Mouse (Mus musculus) adrenal gland, adult (tissue): Measurements from ENCODE around the gene Mrpl45.
A peak's percentile ranks its signal among the peaks of the same experiment; 100 is the strongest.

Experiments used
- DNase-seq, 2 experiments: peaks; one replicate each; pipeline ENCODE4 v3.0.0; 2022 to 2023; ENCODE audit warnings: low spot score in 1 of 2; ENCODE audit not compliant: inconsistent age in 2 of 2

Mrpl45 gene

DNA sequence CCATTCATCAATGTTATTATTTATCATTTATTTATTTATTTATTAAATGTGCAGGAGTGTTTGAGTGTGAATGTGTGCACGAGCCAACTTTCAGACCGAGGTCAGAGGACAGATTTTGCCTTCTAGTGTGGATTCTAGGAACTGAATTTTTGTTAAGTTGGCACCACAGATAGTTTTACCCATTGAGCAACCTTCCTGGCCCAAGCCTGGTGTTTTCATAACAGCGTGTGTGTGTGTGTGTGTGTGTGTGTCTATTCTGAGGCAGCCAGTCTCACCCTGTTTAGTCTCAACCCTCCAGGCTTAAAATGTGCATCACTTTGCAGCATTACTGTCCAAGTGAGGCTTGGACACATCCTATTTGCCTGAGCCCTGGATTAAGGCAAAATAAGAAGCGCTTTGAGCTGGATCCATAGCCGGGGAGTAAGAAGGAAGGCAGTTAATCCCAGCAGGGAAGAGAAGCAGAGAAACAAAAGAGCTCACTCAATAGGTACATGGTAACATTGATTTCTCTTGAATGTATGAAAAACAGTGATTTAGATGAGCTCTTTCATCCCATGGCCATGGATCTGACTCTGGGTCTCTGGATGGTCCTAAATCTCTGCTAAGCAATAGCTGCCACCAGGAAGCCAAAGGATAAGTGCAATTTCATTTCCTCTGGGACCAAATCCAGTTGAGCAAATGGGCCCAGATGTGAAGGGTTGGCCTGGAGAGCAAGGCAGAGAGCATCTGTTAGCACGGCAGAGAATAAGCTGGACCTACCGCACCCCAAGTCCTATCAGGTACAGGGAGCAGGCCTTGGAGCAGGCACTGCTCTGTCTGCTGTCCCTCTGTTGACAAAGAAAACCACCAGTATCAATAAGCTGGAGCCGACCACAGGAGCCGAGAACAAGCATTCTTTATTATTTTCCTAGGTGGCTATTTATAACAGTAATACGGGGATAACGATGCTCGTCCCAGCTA, 16.0 kb downstream of the Mrpl45 start:
- peak in 1 of 2 experiments; percentile 51 for DNase-seq

DNA sequence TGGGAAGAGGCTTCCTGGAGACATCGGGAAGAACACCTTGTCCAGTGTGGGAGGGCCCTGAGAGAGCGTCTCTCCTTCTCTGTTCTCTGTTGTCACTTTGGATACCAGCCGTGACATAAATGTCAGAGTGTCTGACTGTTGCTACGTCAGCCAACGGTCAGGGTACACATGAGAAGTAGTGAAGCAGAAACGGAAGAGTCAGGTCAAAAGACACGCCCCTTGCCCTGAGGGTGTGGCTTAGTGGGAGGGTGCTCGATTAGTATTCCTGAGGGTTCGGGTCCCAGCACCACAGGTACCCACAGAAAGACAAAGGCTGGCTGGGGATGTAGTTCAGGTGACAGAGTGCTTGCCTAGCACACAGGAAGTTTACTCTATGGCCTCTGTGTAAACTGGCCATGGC, 17.5 kb downstream of the Mrpl45 start:
- no peak for DNase-seq

DNA sequence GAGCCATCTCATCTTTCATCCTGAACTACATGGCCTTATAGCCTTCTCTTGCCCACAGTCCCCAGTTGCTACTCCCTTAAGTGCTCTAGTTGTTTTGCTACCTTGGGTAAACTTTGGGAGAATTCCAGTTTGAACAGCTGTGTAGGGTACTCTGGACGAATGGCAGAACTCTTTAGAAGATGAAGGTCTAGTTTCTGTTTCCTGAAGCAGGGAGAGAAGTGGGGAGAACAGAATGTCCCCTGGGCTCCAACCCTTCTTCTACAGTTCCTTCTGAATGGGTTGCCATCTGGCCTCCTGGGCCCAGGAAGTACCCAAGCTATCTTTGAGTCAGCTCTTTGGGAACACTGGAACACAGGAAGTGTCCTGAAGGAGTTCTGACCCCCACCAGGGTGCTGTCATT, 18.4 kb downstream of the Mrpl45 start:
- DNase-seq, result no peak

DNA sequence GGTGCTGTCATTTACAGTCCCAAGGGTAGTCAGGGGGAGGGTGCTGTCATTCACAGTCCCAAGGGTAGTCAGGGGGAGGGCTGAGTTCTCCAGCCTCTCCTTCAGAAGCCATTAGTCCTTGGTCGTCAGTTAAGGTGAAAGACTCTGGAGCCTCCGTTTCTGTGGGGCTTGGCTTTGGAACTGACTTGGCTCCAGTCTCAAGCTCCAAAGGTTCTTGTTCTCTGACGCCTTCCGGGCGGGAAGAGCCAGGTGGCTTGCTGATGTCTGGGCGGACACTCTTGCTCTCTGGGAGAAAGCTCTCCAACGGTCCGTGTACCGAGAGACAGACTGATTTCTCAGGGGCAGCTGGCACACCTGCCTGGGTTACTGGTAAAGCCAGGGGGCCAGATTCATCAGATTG, 18.9 kb downstream of the Mrpl45 start:
- no peak for DNase-seq

DNA sequence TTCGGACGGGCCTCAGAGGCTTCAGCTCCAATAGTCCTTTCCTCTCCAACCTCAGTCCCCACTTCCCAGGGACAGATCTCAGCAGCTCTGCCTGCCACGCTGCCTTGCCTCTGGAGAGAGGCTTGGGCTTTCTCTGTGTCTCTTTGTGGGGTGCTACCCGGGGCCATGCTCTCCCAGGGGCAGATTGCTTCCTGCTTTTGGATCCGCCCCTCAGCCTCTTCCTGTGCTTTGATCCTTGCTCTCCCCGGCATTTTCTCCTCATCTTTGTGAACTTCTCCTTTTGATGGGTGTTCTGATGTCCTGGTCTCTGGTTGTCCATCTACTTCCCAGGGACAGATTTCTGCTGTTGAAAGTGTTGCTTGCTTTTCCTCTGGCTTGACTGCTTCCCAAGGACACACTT, 20.7 kb downstream of the Mrpl45 start:
- DNase-seq, result no peak

DNA sequence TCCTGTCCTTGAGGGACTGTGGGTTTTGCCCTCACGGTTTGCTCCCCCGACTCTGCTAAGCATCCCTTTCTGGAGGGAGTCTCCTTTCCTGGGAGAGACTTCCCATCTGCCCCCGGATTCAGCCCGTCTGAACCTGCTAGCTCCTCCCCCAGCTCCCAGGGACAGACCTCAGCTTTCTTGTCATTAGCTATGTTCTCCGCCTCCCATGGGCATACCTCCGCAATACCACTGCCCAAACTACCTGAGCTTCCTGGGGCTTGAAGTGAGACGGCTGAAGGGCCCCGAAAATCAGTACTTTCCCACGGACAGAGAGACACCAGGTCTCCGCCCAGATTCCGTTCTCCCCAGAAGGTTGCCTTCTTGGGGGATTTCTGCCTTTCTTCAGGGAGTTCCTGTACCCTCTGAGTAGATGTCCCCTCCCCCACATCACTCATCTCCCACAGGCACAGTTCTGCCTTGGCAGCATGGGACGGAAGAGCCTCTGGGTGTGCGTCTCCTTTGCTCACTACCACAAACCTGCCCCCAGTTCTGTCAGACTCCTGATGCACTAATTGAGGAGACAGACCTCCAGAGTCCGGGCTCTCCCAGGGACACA, 21.3 kb downstream of the Mrpl45 start:
- no peak for DNase-seq

DNA sequence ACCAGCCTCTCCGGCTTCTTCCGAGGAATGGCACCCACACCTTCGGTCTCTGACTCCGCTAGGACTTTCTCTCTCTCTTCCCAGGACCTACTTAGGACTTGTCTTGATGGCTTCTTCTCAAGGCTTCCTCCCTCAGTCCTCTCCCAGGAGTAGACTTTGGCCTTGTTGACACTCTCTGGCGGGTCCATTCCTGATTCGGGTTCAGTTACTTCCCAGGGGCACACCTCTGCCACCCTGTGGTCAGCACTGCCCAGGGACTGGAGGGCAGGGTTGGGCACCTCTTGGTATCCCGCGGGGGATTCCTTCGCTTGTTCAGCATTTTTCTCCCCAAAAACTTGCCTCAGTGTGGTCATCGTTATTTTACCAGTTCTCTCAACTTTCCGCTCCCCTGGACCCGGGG, 21.8 kb downstream of the Mrpl45 start:
- DNase-seq, result no peak

DNA sequence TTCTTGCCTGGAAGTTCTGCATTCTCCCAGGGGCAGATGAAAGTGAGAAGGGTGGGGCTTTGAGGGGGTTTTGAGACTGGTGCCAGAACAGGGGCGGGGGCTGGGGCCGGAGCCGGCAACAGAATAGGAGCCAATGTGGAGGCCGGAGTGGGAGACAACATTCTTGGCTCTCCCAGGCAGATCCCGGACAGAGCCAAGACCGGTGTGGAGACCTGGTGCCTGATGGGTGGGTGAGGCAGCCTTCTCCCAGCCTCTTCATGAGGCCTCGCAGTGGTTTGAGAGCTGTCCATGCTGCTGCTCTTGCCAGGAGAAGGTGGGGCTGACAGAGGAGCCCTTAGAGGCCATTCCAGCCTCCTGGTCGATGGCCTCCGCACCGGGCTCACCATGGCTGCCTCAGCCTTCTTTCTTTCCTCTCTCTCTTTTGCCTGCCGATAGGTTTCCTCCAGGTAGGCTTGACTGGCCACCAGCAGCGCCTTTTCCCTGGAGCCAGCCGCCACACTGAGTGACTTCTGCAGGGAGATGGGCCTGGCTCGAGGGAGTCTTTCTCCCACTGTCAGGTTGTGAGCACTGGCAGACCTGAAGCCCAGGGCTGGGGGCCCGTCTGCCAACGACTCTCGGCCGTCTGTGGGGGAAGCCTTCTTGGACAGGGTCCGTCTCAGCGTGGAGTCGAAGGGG, 22.9 kb downstream of the Mrpl45 start:
- no peak for DNase-seq

DNA sequence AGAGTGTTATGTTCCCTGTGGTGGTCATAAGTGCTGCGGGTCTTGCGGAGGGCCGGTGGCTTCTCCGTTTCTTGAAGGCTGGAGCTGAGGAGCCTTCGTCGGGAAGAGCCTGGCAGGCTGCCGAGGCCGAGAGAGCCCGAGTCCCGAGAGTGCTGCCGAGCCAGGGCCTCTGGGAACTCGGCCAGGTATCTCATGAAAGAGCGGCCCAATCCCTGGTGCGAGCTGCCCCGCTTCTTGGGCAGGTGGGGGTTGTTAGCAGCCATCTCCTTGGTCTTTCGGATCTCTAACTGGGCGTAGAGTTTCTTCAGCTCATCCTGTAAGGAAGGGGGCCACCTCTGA, 23.4 kb downstream of the Mrpl45 start:
- peak; percentile 76 to 88 for DNase-seq

DNA sequence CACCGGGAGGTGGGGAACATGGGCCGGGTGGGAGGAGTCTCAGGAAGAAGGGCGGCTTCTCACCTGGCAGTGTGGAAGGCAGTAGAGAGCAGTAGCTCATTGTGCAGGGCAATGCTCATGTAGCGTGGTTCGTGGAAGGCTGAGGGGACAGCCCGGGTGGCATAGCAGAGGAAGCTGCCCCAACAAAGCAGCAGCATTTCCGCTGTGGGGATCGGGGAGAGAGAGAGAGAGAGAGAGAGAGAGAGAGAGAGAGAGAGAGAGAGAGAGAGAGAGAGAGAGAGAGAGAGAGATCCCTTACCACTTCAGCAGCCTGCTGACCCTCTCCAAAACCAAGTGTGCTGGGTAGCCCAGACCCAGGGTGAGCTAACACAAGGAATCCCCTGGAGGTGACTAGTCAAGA, 27.7 kb downstream of the Mrpl45 start:
- no peak for DNase-seq

DNA sequence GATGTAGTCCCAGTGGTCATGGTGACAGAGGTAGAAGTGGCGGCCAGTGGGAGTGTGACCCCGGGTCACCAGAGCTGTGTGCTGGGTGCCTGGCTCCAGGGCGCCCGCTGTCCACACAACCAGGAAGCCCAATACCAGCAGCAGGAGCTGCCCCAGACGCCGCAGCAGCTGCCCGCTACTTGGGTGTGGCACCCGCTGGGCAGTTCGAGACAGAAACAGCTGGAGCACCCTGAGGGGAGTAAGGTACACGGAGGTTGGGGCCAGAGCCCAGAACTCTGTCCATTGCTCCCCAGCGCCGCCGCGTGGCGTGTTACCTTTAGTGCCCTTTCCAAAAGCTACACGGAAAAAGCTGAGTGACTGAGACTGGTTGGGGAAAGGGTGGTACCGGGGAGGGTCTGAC, 28.1 kb downstream of the Mrpl45 start:
- peak; percentile 37 to 72 for DNase-seq

DNA sequence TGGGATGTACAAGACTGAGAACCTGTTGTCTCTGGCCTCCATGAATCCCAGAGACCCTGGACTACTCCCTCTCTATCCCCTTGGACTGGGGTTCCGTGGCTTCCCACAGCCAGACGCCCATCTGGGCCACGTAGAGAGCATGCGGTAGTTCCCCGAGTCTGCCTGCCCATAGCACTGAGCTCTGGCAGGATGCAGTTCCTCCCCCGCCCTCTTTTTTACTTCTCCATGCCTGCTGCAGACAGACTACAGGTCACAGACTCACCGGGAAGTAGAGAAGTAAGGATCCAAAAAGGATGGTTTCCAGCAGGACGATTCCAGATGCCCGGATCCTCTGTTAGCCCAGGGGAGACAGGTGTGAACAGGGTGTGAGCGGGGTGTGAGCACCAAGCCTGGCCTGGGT, 29.9 kb downstream of the Mrpl45 start:
- DNase-seq, result no peak

DNA sequence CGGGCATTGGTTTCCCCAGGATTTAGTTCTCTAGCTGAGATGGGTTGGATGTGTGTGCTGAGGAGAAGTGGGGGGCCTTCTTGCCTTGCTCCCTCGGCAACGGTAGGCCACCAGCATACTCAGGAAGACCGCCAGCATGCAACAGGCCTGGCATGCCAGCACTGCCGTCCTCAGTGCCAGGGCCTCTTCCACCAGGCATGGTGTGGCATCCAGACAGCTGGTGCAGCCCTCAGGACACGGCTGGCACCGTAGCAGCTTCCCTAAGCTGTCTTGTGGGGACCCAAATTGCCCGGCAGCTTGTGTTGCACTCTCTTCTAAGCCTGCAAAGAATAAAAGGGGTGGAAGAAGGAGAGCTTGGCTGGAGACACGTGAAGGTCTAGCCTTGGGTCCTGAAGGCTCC, 30.9 kb downstream of the Mrpl45 start:
- no peak for DNase-seq

DNA sequence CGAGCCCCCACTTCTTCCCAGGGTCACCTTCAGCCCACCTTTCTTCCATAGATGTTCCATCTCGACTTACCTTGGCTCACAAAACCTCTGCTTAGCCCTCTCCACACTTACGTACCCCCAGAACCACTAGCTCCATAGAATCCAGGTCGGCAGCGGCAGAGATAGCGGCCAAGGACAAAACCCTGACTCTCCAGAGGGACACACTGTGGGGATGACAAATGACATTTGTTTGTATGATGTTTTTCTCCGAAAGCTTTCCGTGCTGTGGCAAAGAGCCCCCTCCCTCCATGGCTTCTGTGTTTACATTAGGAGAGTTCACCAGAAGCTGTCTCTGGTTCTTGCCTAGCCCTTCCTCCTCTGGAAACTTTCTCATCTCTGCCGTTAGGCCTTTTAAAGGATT, 31.8 kb downstream of the Mrpl45 start:
- peak; percentile 45 to 75 for DNase-seq

DNA sequence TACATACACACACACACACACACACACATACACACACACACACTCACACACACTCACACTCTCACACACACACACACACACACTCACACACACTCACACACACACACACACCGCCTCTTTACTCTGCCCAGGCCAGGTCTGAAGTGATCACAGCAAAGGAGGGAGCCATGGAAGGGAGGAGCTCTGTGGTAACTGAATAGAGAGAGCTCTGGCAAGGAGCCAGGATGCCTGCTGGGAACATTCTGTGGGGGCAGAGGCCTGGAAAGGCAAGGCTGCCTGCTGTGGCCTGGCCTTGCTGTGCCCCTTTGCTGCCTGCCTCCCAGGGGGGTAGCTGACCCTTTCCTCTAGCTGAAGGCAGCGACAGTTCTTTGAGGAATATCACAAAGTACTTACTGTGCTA, 34.5 kb downstream of the Mrpl45 start:
- peak; percentile 85 to 87 for DNase-seq

DNA sequence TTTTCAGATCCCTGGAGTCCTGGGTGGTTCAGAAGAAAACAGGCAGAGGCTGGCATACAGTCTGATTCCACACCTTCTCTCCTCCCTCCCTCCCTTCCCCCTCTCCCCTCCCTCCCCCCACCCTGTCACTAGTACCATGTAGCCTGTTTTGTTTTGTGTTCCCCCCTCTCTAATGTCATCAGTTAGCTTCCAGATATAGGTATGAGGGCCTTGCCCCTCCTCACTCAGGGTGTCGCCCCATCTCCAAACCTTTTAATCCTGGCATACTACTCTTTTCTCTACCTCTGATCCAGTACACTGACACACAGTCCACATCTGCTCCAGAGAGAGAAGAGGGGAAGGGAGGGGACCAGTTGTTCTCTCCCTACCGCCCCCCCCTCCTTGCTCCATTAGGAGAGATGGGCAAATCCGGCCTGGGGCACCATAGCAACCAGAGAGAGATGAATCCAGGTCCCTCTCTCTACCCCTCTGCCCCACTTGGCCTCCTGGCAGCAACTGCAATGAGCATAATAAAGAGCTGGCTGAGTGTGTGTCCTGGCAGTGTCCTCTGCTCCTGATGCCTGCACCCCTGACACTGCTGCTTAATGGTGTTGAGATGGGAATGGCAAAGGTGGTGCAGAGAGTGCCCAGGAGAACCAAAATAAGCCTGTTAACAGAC, 36.6 kb downstream of the Mrpl45 start, which contains the start of gene Gpr179:
Gene Gpr179 (minus strand): TSS at position 51 of the 658 bp plus-strand sequence.
- no peak for DNase-seq

DNA sequence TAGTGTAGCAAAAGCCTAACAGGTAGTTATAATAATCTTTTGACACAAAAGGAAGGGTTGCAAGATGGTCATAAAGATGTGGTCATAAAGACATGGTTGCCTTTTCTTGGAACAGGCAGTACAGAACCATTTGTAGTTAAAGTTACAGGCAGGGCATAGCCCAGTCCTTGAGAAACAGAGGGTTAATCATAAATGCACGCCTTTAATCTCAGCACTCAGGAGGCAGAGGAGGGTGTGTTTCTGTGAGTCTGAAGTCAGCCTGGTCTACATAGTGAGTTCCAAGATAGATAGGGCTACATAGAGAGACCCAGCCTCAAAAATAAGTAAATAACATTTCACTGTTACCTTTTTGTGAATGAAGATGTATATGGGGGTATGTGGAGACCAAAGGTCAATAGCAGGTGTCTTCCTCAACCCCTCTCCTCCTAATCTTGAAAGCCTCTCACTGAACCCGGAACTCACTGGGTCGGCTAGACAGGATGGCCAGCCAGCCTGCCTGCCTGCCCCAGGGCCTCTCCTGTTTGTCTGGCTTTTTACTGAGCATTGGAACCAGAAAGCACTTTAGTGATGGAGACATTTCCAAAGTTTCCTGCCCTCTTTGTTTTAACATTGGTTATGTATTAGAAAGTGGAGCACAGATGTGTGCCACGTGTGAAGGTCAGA, 37.5 kb downstream of the Mrpl45 start:
- DNase-seq, result no peak

DNA sequence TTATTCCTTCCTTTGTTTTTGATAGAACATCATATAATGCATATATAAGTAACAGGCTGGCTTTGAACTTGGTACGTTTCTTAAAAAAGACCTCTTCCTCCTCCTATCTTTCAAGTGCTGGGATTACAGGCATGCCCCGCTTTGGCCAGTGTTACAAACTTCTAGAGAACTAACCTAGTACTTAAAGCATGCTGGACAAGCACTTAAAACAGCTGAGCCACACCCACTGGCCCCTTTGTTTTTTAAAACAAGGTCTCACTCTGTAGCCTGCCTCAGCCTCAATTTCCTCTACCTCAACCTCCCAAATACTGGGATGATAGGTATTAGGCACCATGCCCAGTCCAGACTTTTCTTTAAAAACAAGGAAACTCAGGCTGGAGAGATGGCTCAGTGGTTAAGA, 39.1 kb downstream of the Mrpl45 start:
- no peak for DNase-seq

DNA sequence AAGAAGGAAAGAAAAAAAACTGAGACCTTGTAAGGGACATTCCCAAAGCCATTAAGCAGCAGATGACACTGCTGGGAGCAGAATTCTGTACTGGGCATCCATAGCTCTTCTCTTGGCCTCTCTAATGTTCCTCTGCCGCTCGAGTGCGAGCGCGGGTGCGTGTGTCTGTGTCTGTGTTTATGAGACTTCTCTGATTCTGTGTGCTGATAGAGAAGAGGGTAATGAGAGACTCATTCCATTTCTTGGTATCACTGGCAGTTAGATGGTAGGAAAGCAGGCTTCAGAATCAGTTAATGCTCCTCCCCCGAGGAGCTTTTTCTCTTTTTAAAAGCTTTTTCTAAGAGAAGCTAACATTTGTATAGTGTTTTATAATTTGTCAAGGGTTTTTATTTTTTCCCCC, 39.7 kb downstream of the Mrpl45 start:
- DNase-seq, result no peak

DNA sequence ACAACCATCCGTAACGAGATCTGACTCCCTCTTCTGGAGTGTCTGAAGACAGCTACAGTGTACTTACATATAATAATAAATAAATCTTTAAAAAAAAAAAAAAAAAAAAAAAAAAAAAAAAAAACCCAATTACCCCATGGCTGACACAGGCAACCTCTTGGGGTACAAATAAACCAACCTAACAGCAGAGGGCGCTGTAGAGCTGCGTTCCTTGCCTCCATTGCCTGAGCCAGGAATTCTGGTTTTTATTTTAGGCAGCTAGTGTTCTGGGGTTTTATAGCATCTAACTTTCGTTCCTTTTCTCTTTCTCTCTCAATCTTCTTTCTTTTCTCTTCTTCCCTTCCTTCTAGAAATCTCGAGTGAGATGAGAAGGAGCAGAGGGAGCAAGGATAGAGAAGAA, 42.1 kb downstream of the Mrpl45 start:
- DNase-seq, result peak; percentile 73 to 91
